Mouse (Mus musculus) common myeloid progenitor, adult 5-6 weeks (primary cell): ENCODE measurements around the gene Olfr1444. TPM values are rescaled to one million over a fixed set of nuclear protein-coding genes. Genes with fewer than 3 reads are reported as not detected.

Experiments used
- ATAC-seq: replicated peaks from 2 replicates; pipeline ENCODE4 v1.8.0; 2016; ENCODE audit warnings: low read depth, mild to moderate bottlenecking, moderate TSS enrichment, inconsistent platforms; ENCODE audit not compliant: poor library complexity, severe bottlenecking
- total RNA-seq: library from RNA; stranded (forward); fragments of 200-1000, 187-1606 nt; gene quantifications from 2 replicates; pipeline ENCODE4 v1.2.3, GENCODE M21; 2017

The Olfr1444 gene
- not detected in 2 replicates for total RNA-seq

DNA sequence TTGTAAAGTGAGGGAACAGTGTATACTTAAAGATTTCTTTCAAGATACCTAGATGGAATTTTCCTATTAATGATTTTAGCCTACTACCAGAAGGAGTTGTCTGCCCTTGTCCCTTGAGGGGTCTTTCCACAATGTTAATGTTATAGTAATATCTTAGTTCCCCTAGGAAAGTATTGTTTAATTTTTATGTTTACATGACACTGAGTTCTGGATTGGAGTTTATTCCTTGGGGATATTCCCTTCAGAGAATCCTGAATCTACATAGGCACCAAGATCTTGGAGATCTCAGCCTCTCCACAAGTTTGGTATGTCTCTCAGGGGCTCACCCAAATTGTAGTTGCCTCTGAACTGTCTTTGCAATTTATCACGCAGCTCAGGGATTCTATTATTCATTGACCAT lies at the start of gene Olfr1444:
TSS of gene Olfr1444 (plus strand) at position 301 of the 400 bp plus-strand sequence.
- ATAC-seq = no peak

DNA sequence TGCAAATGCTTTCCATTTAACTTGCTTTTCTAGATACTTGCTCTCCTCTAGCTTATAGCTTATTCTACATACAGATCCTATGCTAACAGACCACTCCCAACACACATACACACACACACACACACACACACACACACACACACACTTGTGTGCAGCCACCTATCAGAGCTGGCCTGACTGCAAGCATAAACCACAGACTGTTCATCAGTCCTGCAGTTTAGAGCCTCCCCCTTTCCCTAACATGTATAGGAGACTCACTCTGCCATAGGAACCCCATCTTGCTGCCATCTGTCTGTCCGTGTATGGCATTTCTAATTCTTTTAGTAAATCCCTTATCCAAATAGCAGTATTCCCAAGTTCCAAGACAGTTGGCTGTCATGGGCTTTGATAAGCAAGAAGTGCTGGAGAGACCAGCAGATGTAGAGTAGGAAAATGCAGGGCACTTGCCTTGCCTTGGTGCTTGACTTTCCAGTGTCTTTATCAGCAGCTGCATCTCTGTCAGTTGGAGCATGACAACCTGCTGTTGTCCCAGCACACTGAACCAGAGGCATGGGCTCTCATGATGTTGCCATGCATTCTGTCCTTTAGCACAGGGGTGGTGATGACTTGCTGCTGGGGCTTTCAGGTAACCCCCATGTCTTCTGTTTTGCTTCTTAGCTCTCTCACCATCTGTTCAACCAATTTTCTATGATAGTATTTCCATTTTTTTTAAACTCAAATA lies 44.3 kb upstream of the Olfr1444 start:
- peak; percentile 79 for ATAC-seq

DNA sequence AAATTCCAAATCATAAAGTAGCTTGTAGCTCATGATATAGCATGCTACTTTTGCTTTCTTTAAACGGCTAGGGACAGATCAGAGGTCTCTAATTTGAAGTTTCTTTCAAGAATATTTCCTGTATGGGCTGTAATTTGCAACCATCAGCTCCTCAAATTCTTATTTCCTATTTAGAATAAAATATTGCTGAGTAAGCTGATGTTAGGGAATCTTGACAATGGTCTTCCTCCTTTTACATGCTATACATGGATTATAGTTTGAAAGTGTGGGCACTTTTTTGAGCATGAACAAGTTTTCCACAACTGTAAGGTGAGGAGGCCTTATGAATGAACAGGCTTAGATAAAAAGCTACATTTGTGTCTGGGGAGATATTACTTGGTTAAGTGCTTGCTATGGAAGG lies 43.2 kb upstream of the Olfr1444 start:
- ATAC-seq = no peak

DNA sequence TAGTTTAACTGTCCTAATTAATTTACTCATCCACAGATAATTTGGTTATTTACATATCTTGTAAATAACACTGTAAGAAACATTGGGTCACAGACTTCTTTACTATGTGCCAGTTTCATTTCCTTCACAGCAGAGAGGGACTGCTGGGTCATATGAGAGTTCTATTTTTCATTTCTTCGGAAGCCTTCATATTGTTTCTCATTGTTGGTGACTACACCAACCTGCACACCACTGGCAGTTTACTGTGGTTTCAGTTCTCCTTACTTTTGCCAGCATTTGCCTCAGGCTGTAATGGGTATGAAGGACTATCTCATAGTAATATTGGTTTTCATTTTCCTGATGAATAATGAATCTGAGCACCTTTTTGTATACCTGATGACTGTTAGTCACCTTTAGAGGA lies 38.6 kb upstream of the Olfr1444 start:
- peak; percentile 70 for ATAC-seq

DNA sequence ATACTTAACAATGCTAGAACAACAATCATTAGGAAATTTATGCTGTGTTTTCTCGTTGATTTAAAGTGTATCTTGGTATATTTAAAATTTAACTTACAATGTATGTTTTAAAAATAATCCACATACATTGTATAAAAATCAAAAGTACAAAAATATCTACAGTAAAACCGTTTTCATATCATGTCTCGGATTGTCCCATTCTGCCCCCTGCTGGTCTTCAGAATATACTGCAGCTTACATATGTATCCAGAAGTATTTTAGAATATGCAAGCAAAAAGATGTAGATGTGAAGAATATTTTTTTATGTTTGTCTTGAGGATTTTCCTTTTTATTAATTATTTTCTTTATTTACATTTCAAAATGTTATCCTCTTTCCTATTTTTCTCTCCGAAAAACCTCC lies 36.7 kb upstream of the Olfr1444 start:
- peak; percentile 75 for ATAC-seq

DNA sequence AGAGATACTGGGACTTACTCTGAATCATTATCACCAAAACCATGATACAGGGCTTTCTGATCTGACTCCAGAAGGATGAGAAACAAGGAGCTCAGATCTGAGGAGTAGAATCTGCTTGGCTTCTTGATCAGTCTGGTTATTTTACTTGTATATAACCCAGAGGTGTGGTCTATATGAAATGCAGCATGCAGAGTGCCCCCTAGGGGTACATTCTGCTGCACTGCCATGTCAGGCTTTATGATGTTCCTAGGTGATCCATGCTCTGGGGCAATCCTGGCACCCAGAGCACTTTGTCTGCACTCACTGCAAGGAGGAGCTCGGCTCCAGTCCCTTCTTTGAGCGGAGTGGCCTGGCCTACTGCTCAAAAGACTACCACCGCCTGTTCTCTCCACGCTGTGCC lies 32.5 kb upstream of the Olfr1444 start:
- peak; percentile 63; the same call in 1 of the 2 replicates for ATAC-seq

DNA sequence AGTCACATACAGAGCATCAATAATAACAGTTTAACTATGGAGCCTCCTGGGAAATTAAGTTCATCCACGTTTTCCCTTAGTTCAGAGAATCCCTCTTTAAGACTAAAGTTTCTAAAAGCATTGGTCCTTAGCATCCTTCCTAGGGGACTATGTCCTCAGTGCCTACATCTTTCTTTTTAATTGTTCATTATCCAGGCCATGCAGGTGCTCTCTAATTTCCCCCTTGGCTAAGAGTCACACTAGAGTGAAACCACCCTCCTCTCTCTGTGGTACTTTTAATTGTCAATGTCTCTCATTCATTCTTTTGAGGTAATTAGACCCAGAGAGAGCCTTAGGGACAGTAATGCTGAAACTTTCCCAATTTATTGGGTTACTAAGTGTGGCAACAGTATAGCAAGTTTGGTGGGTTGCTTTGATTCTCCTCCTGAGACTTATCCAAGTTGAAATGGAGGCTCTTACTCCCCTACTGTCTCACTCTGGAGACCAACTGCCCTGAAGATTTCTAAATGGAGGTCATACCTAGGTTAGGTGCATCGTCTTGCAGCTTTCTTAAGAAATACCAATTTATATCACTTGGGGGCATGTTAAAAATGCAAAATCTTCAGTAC lies 26.2 kb upstream of the Olfr1444 start:
- ATAC-seq = no peak

DNA sequence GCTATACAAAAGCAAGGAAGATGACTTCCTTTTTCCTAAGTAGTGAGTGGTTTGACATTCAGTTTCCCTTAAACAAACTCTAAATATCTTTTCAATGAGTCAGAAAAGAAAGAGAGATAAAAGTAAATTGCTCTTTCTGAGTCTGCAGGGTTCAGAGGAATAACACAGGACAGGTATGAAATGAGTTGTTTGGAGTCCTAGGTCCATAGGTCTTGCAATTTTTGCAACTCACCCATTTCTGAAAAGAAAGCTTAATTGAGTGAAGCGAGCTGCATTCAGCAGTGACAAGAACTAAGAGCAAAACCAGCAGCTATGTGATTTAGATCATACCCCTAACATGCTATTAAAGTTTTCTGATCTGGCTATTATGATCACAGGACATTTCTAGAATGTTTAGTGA lies 25.5 kb upstream of the Olfr1444 start:
- no peak for ATAC-seq

DNA sequence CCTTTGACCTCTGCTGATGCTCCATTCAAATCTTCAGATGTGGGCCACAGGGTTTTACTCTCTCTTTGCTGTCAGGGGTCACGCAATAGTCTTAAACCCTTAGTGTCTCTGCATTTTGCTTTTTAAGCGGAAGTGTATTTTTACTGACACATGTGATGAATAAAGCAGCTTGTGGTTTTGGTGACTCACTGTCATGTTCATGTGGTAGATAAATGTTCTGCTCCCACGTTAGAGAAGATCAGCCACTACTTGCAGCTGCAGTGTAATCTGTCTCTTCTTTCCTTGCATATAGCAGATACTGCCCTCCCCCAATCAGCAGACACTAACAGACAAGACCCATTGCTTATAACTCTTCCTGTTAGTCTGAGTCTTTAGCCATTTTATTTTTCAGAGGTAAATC lies 23.5 kb upstream of the Olfr1444 start:
- ATAC-seq = peak; percentile 99

DNA sequence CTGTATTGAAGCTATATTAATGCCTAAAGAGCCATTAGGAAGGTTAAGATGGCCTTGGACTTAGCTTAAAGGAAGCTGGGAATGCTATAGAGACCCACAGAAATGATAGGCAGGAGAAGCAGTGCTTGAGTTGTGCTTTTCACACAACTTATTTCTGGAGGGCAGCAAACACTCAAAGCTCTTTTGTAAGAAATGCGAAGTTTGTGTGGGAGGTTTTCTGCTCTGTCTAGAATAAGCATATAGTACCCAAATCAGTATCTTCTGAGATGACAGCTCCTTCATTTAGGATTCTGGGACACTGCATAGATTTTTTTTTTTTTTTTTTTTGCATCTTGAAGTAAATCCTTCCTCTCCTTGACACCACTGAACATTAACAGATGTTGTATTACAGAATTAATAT lies 18.6 kb upstream of the Olfr1444 start:
- no peak for ATAC-seq

DNA sequence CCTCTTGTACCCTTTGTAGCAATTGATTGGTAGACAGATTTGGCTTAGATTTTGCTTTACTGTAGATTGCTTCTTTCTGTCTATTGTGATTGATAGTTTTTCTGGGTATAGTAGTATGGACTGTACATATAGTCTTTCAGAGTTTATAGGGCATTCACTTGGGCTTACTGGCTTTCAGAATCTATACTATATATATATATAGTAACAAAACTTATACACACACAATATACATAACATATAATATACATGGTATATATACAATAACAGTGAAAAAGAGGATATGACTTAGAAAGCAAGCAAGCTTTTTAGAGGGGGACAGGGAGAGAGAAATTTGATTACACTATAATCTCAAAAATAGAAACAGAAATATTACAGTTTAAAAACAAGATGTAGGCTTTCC lies 10.7 kb upstream of the Olfr1444 start, which contains the start of gene Gm5244:
TSS of gene Gm5244 (plus strand) at position 301 of the 400 bp plus-strand sequence.
- no peak for ATAC-seq

DNA sequence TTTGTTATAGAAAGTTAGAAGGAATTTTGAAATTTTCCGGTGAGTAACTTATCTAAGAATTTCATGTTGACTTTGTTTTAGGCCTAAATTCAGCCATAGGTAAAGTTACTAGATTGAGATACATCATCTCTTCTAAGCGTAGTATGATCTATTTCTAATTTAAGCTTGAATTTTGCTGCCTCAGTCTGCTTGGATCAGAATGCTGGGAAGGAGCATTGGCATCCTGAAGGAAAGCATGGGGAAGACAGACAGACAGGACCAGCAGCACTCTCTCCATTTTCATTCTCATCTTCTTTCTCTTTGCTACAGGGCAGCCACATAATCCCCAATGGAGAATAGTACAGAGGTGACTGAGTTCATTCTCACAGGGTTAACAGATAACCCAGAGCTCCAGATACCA lies 26.5 kb downstream of the Olfr1444 start, which contains the start of gene Olfr1445:
TSS of gene Olfr1445 (plus strand) at position 301 of the 400 bp plus-strand sequence.
- no peak for ATAC-seq

DNA sequence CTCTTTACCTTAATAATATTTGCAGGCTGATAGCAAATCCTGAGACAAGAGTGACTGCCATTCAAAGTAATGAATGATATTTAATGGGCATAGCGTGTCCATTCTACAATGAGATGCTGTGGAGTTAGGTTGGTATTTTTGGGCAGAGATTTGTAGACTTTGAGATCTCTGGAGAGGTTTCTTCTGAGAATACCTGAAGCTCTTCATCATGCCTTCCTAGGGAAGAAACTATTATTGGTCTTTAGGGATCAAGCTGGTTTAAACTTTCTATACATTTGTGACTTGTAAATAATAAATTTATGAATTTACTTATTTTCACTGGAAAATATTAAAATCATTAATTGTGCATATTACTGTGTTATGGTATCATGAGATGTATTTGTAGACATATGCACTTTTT lies 36.3 kb downstream of the Olfr1444 start, which contains the start of gene Olfr1446:
TSS of gene Olfr1446 (minus strand) at position 101 of the 400 bp plus-strand sequence.
- ATAC-seq = no peak

DNA sequence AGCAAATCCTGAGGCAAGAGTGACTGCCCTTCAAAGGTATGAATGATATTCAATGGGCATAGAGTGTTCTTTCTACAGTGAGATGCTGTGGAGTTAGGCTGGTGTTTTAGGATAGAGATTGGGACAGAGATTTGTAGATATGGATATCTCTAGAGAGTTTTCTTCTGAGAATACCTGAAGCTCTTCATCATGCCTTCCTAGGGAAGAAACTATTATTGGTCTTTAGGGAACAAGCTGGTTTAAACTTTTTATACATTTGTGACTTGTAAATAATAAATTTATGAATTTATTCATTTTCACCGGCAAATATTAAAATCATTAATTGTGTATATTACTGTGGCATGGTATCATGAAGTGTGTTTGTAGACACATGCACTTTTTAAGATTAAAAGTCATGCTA lies 46.6 kb downstream of the Olfr1444 start, which contains the start of gene Olfr1447:
TSS of gene Olfr1447 (minus strand) at position 101 of the 400 bp plus-strand sequence.
- ATAC-seq = no peak

Other genes with a start within 250 kb of the Olfr1444 start
- not detected in 2 replicates for gene Glyat, start 224.0 kb upstream of the Olfr1444 start, total RNA-seq
- not detected in 2 replicates for gene Olfr1442, start 186.8 kb upstream of the Olfr1444 start, total RNA-seq
- gene Olfr1443, start 179.2 kb upstream of the Olfr1444 start, total RNA-seq = not detected in 2 replicates
- not detected in 2 replicates for gene Keg1, start 161.5 kb upstream of the Olfr1444 start, total RNA-seq
- gene Cntf, start 91.7 kb upstream of the Olfr1444 start, total RNA-seq = 2.2 and 4.0 TPM in 2 replicates
- gene Zfp91, start 61.2 kb upstream of the Olfr1444 start, total RNA-seq = 124 and 125 TPM in 2 replicates
- 1.6 and 4.3 TPM in 2 replicates for gene Lpxn, start 61.1 kb upstream of the Olfr1444 start, total RNA-seq
- not detected in 2 replicates for gene Gm5244, start 10.6 kb upstream of the Olfr1444 start, total RNA-seq
- gene Olfr1445, start 26.6 kb downstream of the Olfr1444 start, total RNA-seq = not detected in 2 replicates
- gene Olfr1446, start 36.2 kb downstream of the Olfr1444 start, total RNA-seq = not detected in 2 replicates
- not detected in 2 replicates for gene Olfr1447, start 46.5 kb downstream of the Olfr1444 start, total RNA-seq
- gene Olfr1448, start 67.1 kb downstream of the Olfr1444 start, total RNA-seq = not detected in 2 replicates
- not detected in 2 replicates for gene Olfr1449, start 73.6 kb downstream of the Olfr1444 start, total RNA-seq
- not detected in 2 replicates for gene Olfr1450, start 93.0 kb downstream of the Olfr1444 start, total RNA-seq
- gene Olfr1451, start 137.7 kb downstream of the Olfr1444 start, total RNA-seq = not detected in 2 replicates
- not detected in 2 replicates for gene Olfr1453, start 171.0 kb downstream of the Olfr1444 start, total RNA-seq
- gene Olfr1454, start 203.3 kb downstream of the Olfr1444 start, total RNA-seq = not detected in 2 replicates
- not detected in 2 replicates for gene Olfr1457, start 240.6 kb downstream of the Olfr1444 start, total RNA-seq
- not detected in 2 replicates for gene Olfr1458, start 249.5 kb downstream of the Olfr1444 start, total RNA-seq